Mouse (Mus musculus): ENCODE data around the gene Nol3. TPM values are rescaled to one million over a fixed set of nuclear protein-coding genes. Genes with fewer than 3 reads are reported as not detected.
A peak's percentile ranks its signal among the peaks of the same experiment; 100 is the strongest.
"Not testable (repeated sequence)": the region's sequence is repeated elsewhere in the genome, so short reads cannot be mapped to it uniquely, and the experiment has no call there.

Nol3 gene
- under 1 TPM in 6 of 26 experiments, not detected in 20; 0.23 to 0.46 (median 0.26) TPM for total RNA-seq (2018; cell fraction: chromatin; rRNA removed)
- total RNA-seq (2018; cell fraction: cytosol; rRNA removed), result under 1 TPM; 0.09 to 0.51 (median 0.29) TPM
- under 1 TPM in 8 of 26 experiments, not detected in 18; 0.17 to 0.73 (median 0.30) TPM for total RNA-seq (2018; cell fraction: nucleus; rRNA removed)
- polyA plus RNA-seq (2018), result 0.16 to 0.77 TPM (median 0.73 TPM) in 3 replicates

- Histone ChIP-seq H3K79me2 (ENCODE audit: inconsistent target) (no peaks in the 10 kb centered on the region), H3K27ac (no peak within 1 kb of the TSS), H3K4me3 (ENCODE audit: inconsistent target) (no peak within 1 kb of the TSS), H3K36me3 (ENCODE audit: inconsistent target) (no peaks in the 10 kb centered on the region)
- WGBS (ENCODE audit: missing documents), result 11% methylated on average over 10 of the region's 10 CpGs
These were observed at the start of gene Nol3 for GRCm38 (mm10) chr8:105275840-105276239. Gene Nol3, plus strand, starts transcription at chr8:105276140.

DNA sequence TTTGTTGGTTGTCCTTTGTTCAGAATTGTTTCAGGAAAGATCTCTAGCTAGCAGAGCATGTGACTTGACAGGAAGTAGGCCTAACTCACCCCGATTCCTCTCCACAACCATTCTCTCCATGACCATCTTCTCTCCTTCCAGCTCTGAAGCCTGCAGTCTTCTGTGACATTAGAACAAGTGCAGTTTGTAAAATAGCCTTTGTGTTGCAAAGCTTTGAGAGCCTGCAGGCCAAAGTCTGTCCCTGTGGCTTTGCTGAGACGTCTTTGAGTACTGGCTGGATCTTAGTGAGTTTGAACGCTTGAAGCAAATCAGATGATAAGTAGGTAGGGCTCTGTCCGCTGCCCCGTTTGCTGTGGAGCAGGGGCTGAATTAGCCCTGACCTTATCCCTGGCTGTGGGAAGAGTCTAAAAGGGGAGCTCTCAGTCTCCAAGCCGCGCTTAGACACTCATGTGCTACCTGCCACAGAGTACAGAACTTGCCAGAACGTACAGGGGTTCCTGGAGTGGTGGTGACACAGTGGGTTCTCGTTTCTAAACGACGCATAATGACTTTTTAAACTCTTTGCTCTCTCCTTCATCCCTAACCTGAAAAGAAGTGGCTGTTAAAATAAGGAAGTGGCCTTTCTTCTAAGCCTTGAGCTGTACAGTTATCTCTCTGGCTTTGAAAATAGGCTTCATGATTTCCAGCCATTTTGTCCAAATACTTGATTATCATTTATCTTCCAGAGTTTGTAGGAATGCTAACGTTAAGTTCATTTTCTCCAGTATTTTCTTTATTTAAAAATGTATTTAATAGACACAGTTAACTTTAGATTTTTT is 44.2 kb upstream of the Nol3 start:
- Histone ChIP-seq H3K36me3 (ENCODE audit: inconsistent target) (peaks cover 24% of the 10 kb centered on the region; the same call in 1 of the 2 replicates), H3K4me3 (ENCODE audit: inconsistent target) (no peak overlapping the region), H3K27ac (peak overlapping the region; percentile 39), H3K79me2 (ENCODE audit: inconsistent target) (peaks cover 71% of the 10 kb centered on the region)
- 63% methylated on average over 12 of the region's 12 CpGs for WGBS (ENCODE audit: missing documents)

- H3K27ac ChIP-seq; H3K4me3 ChIP-seq (ENCODE audit: inconsistent target): not testable (repeated sequence)
- H3K79me2 ChIP-seq (ENCODE audit: inconsistent target), result peaks cover 65% of the 10 kb centered on the region
- 93% methylated on average over 3 of the region's 4 CpGs for WGBS (ENCODE audit: missing documents)
- peaks cover 24% of the 10 kb centered on the region; the same call in 1 of the 2 replicates for H3K36me3 ChIP-seq (ENCODE audit: inconsistent target)
These were observed 43.6 kb upstream of the Nol3 start for GRCm38 (mm10) chr8:105232321-105232693.

DNA sequence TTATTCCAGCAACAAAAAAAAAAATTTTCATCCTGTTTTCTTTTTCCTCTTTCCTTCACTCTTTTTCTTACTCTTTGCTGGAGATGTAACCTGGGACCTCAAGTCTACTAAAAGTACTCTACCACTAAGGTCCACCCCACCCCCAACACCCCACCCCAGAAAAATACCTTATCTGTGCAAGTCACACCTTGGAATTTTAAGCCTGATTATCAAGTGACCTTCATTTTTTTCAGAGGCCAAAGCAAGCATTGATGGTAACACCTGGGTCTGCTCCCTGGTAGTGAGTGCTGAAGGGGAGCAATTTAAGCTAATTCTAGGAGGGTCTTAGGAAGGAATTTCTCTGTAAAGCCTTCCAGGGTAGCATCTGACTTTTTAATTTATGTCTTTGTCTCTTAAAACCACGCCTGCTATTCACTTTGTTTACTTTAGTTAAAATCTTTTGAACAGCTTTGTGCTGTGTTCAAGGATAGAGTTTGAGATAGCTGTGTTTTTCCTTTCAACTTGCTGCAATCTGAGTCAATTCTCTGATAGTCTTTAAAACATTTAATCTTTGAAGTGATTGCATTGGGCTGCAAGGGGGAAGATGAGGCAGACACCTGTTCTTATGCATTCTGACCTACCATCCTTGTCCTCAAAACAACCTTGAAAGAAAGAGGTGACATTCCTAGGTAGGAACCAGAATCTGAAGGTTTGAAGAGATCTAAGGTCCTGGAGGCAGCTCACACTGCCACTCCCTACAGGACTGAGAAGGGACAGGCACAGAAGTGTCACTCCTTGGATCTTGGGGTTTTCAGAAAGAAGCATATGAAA is 42.6 kb upstream of the Nol3 start:
- peaks cover 27% of the 10 kb centered on the region; the same call in 1 of the 2 replicates for H3K36me3 ChIP-seq (ENCODE audit: inconsistent target)
- 100% methylated on average over 1 of the region's 1 CpGs for WGBS (ENCODE audit: missing documents)
- peaks cover 54% of the 10 kb centered on the region for H3K79me2 ChIP-seq (ENCODE audit: inconsistent target)
- no peak overlapping the region for H3K27ac ChIP-seq
- H3K4me3 ChIP-seq (ENCODE audit: inconsistent target), result no peak overlapping the region

- Histone ChIP-seq H3K36me3 (ENCODE audit: inconsistent target) (peaks cover 46% of the 10 kb centered on the region), H3K4me3 (ENCODE audit: inconsistent target) (no peak overlapping the region), H3K27ac (no peak overlapping the region), H3K79me2 (ENCODE audit: inconsistent target) (peaks cover 36% of the 10 kb centered on the region)
- 92% methylated on average over 1 of the region's 1 CpGs for WGBS (ENCODE audit: missing documents)
These were observed 40.7 kb upstream of the Nol3 start for GRCm38 (mm10) chr8:105235206-105235605.

GRCm38 (mm10) chr8:105237442-105238142 is 38.3 kb upstream of the Nol3 start:
- Histone ChIP-seq H3K27ac (no peak overlapping the region), H3K36me3 (ENCODE audit: inconsistent target) (peaks cover 68% of the 10 kb centered on the region), H3K79me2 (ENCODE audit: inconsistent target) (peaks cover 14% of the 10 kb centered on the region; the same call in 1 of the 2 replicates), H3K4me3 (ENCODE audit: inconsistent target) (no peak overlapping the region)
- WGBS (ENCODE audit: missing documents), result 81% methylated on average over 14 of the region's 14 CpGs

DNA sequence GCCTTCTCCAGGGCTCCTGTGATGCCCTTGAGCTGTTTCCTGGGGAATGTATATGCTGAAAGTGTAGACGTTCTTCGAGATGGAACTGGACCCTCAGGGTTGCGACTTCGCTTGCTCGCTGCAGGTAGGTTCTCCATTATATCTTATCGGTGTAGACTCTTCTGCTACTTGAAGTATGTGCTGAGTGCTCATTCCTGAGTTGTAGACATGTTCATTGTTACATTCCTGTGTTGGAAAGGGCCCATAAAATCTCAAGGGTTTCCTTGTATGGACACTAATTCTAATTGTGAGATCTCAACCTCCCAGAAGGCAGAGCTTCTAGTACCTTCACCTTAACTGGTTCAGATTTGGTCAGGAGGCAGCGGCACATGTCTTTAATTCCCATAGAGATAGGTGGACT is 34.9 kb upstream of the Nol3 start:
- H3K36me3 ChIP-seq (ENCODE audit: inconsistent target), result peaks cover 46% of the 10 kb centered on the region
- no peak overlapping the region for H3K27ac ChIP-seq
- no peaks in the 10 kb centered on the region for H3K79me2 ChIP-seq (ENCODE audit: inconsistent target)
- no peak overlapping the region for H3K4me3 ChIP-seq (ENCODE audit: inconsistent target)
- WGBS (ENCODE audit: missing documents), result 97% methylated on average over 6 of the region's 7 CpGs

DNA sequence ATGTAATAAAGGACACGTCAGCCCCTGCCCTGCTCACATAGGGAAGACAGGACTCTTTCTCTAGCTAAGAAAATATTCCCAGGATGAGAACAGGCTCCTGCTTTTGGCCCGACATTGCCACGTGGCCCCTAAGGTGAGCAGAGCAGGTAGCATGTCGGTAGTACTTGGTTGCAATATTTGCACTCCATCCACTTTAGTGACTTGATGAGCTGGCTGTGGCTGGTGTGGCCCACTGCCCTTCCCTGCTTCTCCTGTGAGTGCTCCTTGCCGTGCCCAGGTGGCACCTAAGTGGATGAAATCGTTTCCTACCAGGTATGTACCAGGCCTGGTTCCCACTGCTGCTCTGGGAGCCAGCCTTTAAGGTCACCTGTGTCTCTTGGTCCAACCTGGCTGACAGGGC is 24.0 kb upstream of the Nol3 start:
- Histone ChIP-seq H3K79me2 (ENCODE audit: inconsistent target) (no peaks in the 10 kb centered on the region), H3K36me3 (ENCODE audit: inconsistent target) (peaks cover 56% of the 10 kb centered on the region), H3K4me3 (ENCODE audit: inconsistent target) (no peak overlapping the region), H3K27ac (no peak overlapping the region)
- WGBS (ENCODE audit: missing documents), result 95% methylated on average over 6 of the region's 6 CpGs

DNA sequence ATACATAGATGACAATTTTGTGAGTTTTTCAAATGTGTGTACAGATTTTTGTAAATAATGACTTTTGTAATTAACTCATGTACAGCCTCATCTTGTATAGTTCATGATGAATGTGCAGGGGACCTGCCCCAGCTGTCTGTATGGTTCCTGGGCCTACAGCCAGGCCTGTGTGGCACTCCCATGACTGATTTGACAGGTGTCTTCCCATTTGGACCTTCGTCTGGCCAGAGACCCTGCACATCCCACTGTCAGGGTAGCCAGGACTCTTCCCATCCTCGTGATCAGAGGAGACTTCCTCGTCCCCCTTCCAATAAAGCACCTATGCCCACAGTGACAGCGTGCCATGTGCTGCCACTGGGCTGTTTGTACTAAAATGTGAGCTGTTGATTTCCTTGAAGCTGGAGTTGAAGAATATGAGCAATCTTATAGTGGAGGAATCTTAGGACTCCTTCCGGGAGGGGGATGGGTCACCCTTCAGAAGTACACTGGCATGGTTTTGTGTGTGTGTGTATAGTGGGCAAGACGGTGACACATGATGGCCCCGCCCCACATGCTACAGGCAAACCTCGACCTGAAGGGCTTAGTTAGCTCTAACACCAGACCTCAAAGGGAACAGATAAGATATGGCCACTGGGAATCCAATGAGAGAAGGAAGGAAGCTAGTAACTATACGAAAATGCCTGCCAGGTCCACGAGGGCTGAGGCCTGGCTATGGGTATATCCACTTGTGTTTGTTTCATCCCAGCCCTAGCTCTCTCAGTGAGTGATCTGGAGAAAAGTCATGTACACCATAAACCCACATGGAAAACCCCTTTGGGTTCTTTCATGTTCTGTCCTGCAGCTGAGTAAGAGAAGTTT is 23.0 kb upstream of the Nol3 start:
- WGBS (ENCODE audit: missing documents), result 87% methylated on average over 10 of the region's 10 CpGs
- H3K27ac ChIP-seq, result no peak overlapping the region
- no peak overlapping the region for H3K4me3 ChIP-seq (ENCODE audit: inconsistent target)
- H3K79me2 ChIP-seq (ENCODE audit: inconsistent target), result no peaks in the 10 kb centered on the region
- H3K36me3 ChIP-seq (ENCODE audit: inconsistent target), result peaks cover 46% of the 10 kb centered on the region

DNA sequence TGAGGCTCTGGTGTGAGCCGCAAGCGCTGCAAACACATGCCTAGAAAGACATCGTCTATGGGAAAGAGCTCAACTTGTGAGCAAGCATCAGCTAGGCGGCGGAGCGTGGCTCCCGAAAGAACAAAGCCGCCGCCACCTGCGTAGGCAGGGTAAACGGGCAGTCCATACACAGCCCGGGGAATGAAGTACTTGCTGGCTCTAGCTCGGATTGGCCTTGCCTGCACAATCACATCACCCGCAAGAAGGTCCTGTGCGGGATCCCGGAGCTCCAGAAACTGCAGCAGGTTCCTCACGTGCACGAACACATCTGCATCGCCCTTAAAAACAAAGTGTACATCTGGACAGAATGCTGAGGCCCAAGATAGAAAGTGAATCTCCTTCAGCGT is 22.2 kb upstream of the Nol3 start:
- WGBS (ENCODE audit: missing documents), result 62% methylated on average over 20 of the region's 20 CpGs
- H3K27ac ChIP-seq, result no peak overlapping the region

GRCm38 (mm10) chr8:105254152-105254965 is 21.6 kb upstream of the Nol3 start:
- Histone ChIP-seq H3K79me2 (ENCODE audit: inconsistent target) (no peaks in the 10 kb centered on the region), H3K4me3 (ENCODE audit: inconsistent target) (peak overlapping the region; percentile 28; the same call in 1 of the 2 replicates), H3K36me3 (ENCODE audit: inconsistent target) (peaks cover 32% of the 10 kb centered on the region), H3K27ac (no peak overlapping the region)
- 2% methylated on average over 74 of the region's 74 CpGs for WGBS (ENCODE audit: missing documents)

More for the DNA sequence above, 22.2 kb upstream of the Nol3 start:
- H3K4me3 ChIP-seq (ENCODE audit: inconsistent target), result no peak overlapping the region
- peaks cover 38% of the 10 kb centered on the region for H3K36me3 ChIP-seq (ENCODE audit: inconsistent target)
- H3K79me2 ChIP-seq (ENCODE audit: inconsistent target), result no peaks in the 10 kb centered on the region

GRCm38 (mm10) chr8:105254966-105255350 is 21.0 kb upstream of the Nol3 start, which contains the start of gene B3gnt9:
Gene B3gnt9, minus strand, starts transcription at chr8:105255153.
- WGBS (ENCODE audit: missing documents), result 9% methylated on average over 14 of the region's 14 CpGs
- Histone ChIP-seq H3K79me2 (ENCODE audit: inconsistent target) (no peaks in the 10 kb centered on the region), H3K4me3 (ENCODE audit: inconsistent target) (peak within 1 kb of the TSS; percentile 28; the same call in 1 of the 2 replicates), H3K27ac (no peak within 1 kb of the TSS), H3K36me3 (ENCODE audit: inconsistent target) (peaks cover 26% of the 10 kb centered on the region)

Data from macrophage (primary cell).